Mouse (Mus musculus) liver, adult 2 months (tissue): Measurements from ENCODE around the gene Cyb5d1.

ENCODE experiments used
- CTCF ChIP-seq: fragments of 200-500 bp; IDR thresholded peaks from 2 replicates; pipeline ENCODE4 v1.5.1; 2011; ENCODE audit warnings: low read depth, low read length, control low read depth
- POLR2A ChIP-seq: fragments of 200-500 bp; IDR thresholded peaks from 2 replicates; pipeline ENCODE4 v1.6.1; 2011; ENCODE audit warnings: low read length, control low read depth; ENCODE audit not compliant: insufficient read depth; ENCODE audit errors: extremely low read depth

- TF ChIP-seq CTCF = no peak
- TF ChIP-seq POLR2A = no peak
Observed at GRCm38 (mm10) chr11:69414421-69415326, 19.2 kb upstream of the Cyb5d1 start.
